Mouse (Mus musculus) heart, embryonic 16.5 days (tissue): Measurements from ENCODE around the gene Wipf3. TPM values are rescaled to one million over a fixed set of nuclear protein-coding genes. Genes with fewer than 3 reads are reported as not detected.

ENCODE experiments used
- ATAC-seq: fragments of 200-750 bp; cut with Nextera tagmentation; replicated peaks from 2 replicates; pipeline ENCODE4 v1.8.0; 2017; ENCODE audit warnings: moderate number of reproducible peaks; ENCODE audit not compliant: insufficient read depth, low FRiP score; ENCODE audit errors: extremely low read depth
- H3K27ac ChIP-seq: fragments of 300-500 bp; sonication (generic); 2 replicates; pipeline ENCODE4 v1.5.1; 2014; ENCODE audit warnings: mild to moderate bottlenecking, low read length, control low read depth, moderate library complexity
- H3K27me3 ChIP-seq: fragments of 300-500 bp; sonication (generic); 2 replicates; pipeline ENCODE4 v1.6.1; 2014; ENCODE audit warnings: low read length, mixed read lengths; ENCODE audit not compliant: control insufficient read depth, insufficient read depth
- H3K36me3 ChIP-seq: fragments of 300-500 bp; sonication (generic); 2 replicates; pipeline ENCODE4 v1.6.1; 2014; ENCODE audit not compliant: control insufficient read depth, insufficient read depth
- H3K4me1 ChIP-seq: fragments of 300-500 bp; sonication (generic); 2 replicates; pipeline ENCODE4 v1.6.1; 2014; ENCODE audit warnings: low read length, mixed read lengths; ENCODE audit not compliant: control insufficient read depth, insufficient read depth
- H3K4me2 ChIP-seq: fragments of 300-500 bp; sonication (generic); 2 replicates; pipeline ENCODE4 v1.6.1; 2014; ENCODE audit warnings: low read depth, mild to moderate bottlenecking, control low read depth, low read length
- H3K4me3 ChIP-seq: fragments of 300-500 bp; sonication (generic); 2 replicates; pipeline ENCODE4 v1.5.1; 2014; ENCODE audit warnings: mild to moderate bottlenecking, control low read depth, low read length
- H3K9ac ChIP-seq: fragments of 300-500 bp; sonication (generic); 2 replicates; pipeline ENCODE4 v1.6.1; 2014; ENCODE audit warnings: low read length, control low read depth
- H3K9me3 ChIP-seq: fragments of 300-500 bp; sonication (generic); replicated peaks from 2 replicates; pipeline ENCODE4 v1.6.1; 2016; ENCODE audit warnings: low read length; ENCODE audit not compliant: control insufficient read depth
- WGBS: fragments of 180-500 bp; shearing (Covaris S2); extraction: QIAGEN DNeasy Blood & Tissue Kit; methylation state at CpG from one replicate; pipeline ENCODE4 v1.1.7; 2014; 5-methylcytosine and 5-hydroxymethylcytosine counted together
- polyA plus RNA-seq: library from polyadenylated mRNA; unstranded; fragments of >200 nt; fragmentation: Nextera tagmentation; extraction: Ambion mirVana; gene quantifications from 2 replicates; pipeline ENCODE4 v1.2.1, GENCODE M21; 2015

The Wipf3 gene
- 2.8 and 3.6 TPM in 2 replicates for polyA plus RNA-seq

- H3K27me3 ChIP-seq: peaks cover 5% of the 10 kb centered on the region; the same call in 1 of the 2 replicates
- WGBS: under 1% methylated on average over 69 of the region's 71 CpGs
- no peaks in the 10 kb centered on the region for H3K9me3 ChIP-seq
- H3K4me3 ChIP-seq: peak within 1 kb of the TSS; percentile 67
- H3K4me1 ChIP-seq: peaks cover 2% of the 10 kb centered on the region; the same call in 1 of the 2 replicates
- peak; percentile 90 for ATAC-seq
- H3K36me3 ChIP-seq: no peaks in the 10 kb centered on the region
- H3K4me2 ChIP-seq: peak within 1 kb of the TSS; percentile 96
- peak within 1 kb of the TSS; percentile 80 for H3K9ac ChIP-seq
- peak within 1 kb of the TSS; percentile 63 for H3K27ac ChIP-seq
Observed at GRCm38 (mm10) chr6:54429447-54430194, at the start of gene Wipf3. Gene Wipf3, plus strand, starts transcription at chr6:54429603.

DNA sequence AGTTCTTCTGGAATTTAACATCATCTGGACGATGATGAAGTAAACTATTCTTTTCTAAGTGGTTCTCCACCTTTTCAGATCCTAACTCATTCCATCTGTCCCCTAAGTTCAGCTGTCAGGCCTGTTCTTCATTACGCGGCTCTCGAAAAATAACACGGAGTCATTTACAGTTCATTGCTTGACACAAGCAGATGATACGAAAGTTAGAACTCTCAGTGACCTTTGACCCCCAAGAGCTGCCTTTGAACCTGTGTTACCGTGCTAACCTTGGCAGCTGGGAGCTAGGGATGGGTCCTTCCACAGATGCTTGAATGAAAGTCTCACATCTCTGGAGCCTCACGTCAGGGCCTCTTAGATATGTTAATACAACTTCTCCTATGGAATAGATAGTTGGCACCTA lies 46.8 kb upstream of the Wipf3 start:
- Histone ChIP-seq H3K4me2 (no peak overlapping the region), H3K4me3 (no peak overlapping the region), H3K9me3 (no peaks in the 10 kb centered on the region), H3K4me1 (no peaks in the 10 kb centered on the region), H3K9ac (no peak overlapping the region), H3K36me3 (no peaks in the 10 kb centered on the region), H3K27me3 (no peaks in the 10 kb centered on the region), H3K27ac (no peak overlapping the region)
- no peak for ATAC-seq
- WGBS: 65% methylated on average over 8 of the region's 8 CpGs

GRCm38 (mm10) chr6:54383893-54384524 lies 45.4 kb upstream of the Wipf3 start:
- H3K4me1 ChIP-seq: no peaks in the 10 kb centered on the region
- H3K9me3 ChIP-seq: no peaks in the 10 kb centered on the region
- H3K27ac ChIP-seq: no peak overlapping the region
- H3K9ac ChIP-seq: no peak overlapping the region
- H3K27me3 ChIP-seq: no peaks in the 10 kb centered on the region
- no peak overlapping the region for H3K4me3 ChIP-seq
- ATAC-seq: no peak
- WGBS: 63% methylated on average over 12 of the region's 12 CpGs
- no peaks in the 10 kb centered on the region for H3K36me3 ChIP-seq
- no peak overlapping the region for H3K4me2 ChIP-seq

DNA sequence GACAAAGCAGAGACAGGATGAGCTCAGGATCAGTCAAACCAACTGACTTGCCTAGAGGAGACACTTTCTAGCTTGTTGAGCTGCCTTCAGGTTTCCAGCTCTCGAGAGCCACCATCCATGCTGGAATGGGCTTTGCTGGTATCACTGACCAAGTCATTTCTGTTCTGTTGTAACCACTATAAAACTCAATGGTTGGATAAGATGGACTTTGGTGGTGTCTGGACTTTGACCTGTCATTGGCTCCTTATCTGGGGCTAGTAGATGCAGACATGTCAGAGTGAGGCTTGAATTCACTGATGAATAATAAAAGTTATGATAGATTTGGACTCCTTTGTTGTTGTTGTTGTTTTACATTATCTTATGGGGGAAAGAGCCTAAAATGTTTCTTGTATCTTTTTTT lies 44.6 kb upstream of the Wipf3 start:
- ATAC-seq: no peak
- no peak overlapping the region for H3K9ac ChIP-seq
- H3K27me3 ChIP-seq: no peaks in the 10 kb centered on the region
- no peaks in the 10 kb centered on the region for H3K9me3 ChIP-seq
- no peak overlapping the region for H3K4me3 ChIP-seq
- no peak overlapping the region for H3K27ac ChIP-seq
- H3K4me2 ChIP-seq: no peak overlapping the region
- H3K4me1 ChIP-seq: no peaks in the 10 kb centered on the region
- 90% methylated on average over 1 of the region's 1 CpGs for WGBS
- no peaks in the 10 kb centered on the region for H3K36me3 ChIP-seq

- Histone ChIP-seq H3K4me1 (no peaks in the 10 kb centered on the region), H3K27ac (no peak overlapping the region), H3K9ac (no peak overlapping the region), H3K4me3 (no peak overlapping the region), H3K27me3 (no peaks in the 10 kb centered on the region), H3K36me3 (no peaks in the 10 kb centered on the region), H3K9me3 (no peaks in the 10 kb centered on the region), H3K4me2 (no peak overlapping the region)
- no peak for ATAC-seq
- 79% methylated on average over 4 of the region's 4 CpGs for WGBS
Observed at GRCm38 (mm10) chr6:54386429-54386828, 43.0 kb upstream of the Wipf3 start.

DNA sequence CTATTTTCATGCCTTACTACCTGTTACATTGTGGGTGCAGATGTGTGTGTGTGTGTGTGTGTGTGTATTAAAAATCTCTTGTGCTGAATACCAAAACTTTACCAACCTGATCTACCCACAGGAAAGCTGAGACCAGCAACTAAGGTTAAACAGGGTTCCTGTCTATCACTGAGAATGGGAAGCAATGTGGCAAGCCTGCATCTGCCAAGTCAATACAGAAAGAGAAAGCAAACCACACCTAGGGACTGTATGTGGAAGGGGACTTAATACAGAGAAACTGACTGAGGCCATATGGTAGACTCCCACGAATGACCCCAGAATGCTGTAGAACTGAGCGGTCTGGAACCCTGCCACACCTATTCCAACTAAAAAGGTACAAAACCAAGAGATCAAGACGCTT lies 42.4 kb upstream of the Wipf3 start:
- H3K4me2 ChIP-seq: no peak overlapping the region
- no peak for ATAC-seq
- H3K9ac ChIP-seq: no peak overlapping the region
- H3K9me3 ChIP-seq: no peaks in the 10 kb centered on the region
- H3K4me1 ChIP-seq: no peaks in the 10 kb centered on the region
- H3K36me3 ChIP-seq: no peaks in the 10 kb centered on the region
- no peaks in the 10 kb centered on the region for H3K27me3 ChIP-seq
- 79% methylated on average over 3 of the region's 3 CpGs for WGBS
- H3K4me3 ChIP-seq: no peak overlapping the region
- no peak overlapping the region for H3K27ac ChIP-seq

GRCm38 (mm10) chr6:54387751-54388150 lies 41.7 kb upstream of the Wipf3 start:
- ATAC-seq: no peak
- H3K4me2 ChIP-seq: no peak overlapping the region
- no peak overlapping the region for H3K4me3 ChIP-seq
- 71% methylated on average over 5 of the region's 5 CpGs for WGBS
- no peaks in the 10 kb centered on the region for H3K27me3 ChIP-seq
- H3K36me3 ChIP-seq: no peaks in the 10 kb centered on the region
- H3K4me1 ChIP-seq: no peaks in the 10 kb centered on the region
- H3K27ac ChIP-seq: no peak overlapping the region
- no peak overlapping the region for H3K9ac ChIP-seq
- no peaks in the 10 kb centered on the region for H3K9me3 ChIP-seq

DNA sequence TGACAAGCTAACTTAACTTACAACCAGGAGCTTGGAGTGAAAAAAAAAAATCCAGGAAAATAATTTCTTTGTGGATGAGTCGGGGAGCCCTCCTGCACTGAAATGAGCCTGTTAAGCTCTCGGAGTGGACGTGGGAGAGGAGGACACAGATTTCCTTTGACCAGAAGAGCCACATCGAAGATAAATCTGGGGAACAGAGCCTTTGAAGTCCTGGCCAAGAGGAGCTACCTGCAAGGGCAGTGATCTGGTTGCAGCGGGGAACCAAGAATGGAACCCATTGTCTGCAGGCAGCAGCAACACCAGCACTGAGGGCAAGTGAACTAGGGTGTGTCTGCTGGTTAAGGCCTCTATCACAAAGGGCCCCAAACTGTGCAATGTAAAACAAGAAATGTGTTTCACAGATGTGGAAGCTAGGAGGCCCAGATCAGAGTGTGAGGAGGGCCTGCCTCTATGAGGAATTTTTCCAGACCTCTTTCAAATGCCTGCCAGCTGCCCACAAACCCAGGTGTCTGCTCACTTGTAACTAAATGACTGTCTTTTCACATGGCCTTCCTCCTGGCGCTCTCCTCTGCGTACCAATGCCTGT lies 40.6 kb upstream of the Wipf3 start:
- Histone ChIP-seq H3K27me3 (no peaks in the 10 kb centered on the region), H3K9ac (no peak overlapping the region), H3K9me3 (no peaks in the 10 kb centered on the region), H3K27ac (no peak overlapping the region), H3K4me2 (no peak overlapping the region), H3K4me1 (no peaks in the 10 kb centered on the region), H3K4me3 (no peak overlapping the region), H3K36me3 (no peaks in the 10 kb centered on the region)
- ATAC-seq: no peak
- WGBS: 76% methylated on average over 7 of the region's 7 CpGs

- Histone ChIP-seq H3K27ac (no peak overlapping the region), H3K4me1 (no peaks in the 10 kb centered on the region), H3K27me3 (no peaks in the 10 kb centered on the region), H3K9me3 (no peaks in the 10 kb centered on the region), H3K9ac (no peak overlapping the region), H3K4me3 (no peak overlapping the region), H3K4me2 (no peak overlapping the region), H3K36me3 (no peaks in the 10 kb centered on the region)
- 3% methylated on average over 3 of the region's 3 CpGs for WGBS
- ATAC-seq: no peak
Observed at GRCm38 (mm10) chr6:54391765-54392164, 37.6 kb upstream of the Wipf3 start.
